Mouse (Mus musculus) C2C12 (cell line): Measurements from ENCODE around the gene Bcl10.

ENCODE experiments used
- CEBPB ChIP-seq: IDR thresholded peaks from one replicate; pipeline ENCODE4 v1.6.1; 2011; ENCODE audit warnings: low read depth, mild to moderate bottlenecking, control low read depth, moderate library complexity
- CTCF ChIP-seq: IDR thresholded peaks from one replicate; pipeline ENCODE4 v1.5.1; 2011; ENCODE audit not compliant: control insufficient read depth, insufficient read depth, insufficient read length
- MAX ChIP-seq: IDR thresholded peaks from one replicate; pipeline ENCODE4 v1.6.1; 2011; ENCODE audit warnings: mild to moderate bottlenecking, control low read depth
- MYOD1 ChIP-seq: IDR thresholded peaks from one replicate; pipeline ENCODE4 v1.6.1; 2011; ENCODE audit warnings: low read depth; ENCODE audit not compliant: control insufficient read depth, insufficient read length
- MYOG ChIP-seq: IDR thresholded peaks from one replicate; pipeline ENCODE4 v1.6.1; 2011; ENCODE audit not compliant: control insufficient read depth, insufficient read length; ENCODE audit errors: extremely low read depth

- no peak for TF ChIP-seq CTCF
- no peak for TF ChIP-seq MAX
- no peak for TF ChIP-seq MYOD1
- no peak for TF ChIP-seq MYOG
- TF ChIP-seq CEBPB = no peak
These were observed at the start of gene Bcl10 for GRCm38 (mm10) chr3:145922019-145922854.
